Mouse (Mus musculus) lung, embryonic 16.5 days (tissue): ENCODE data around the gene Tenm3. TPM values are rescaled to one million over a fixed set of nuclear protein-coding genes. Genes with fewer than 3 reads are reported as not detected.

Experiments used
- ATAC-seq: fragments of 200-750 bp; cut with Nextera tagmentation; 2 replicates; pipeline ENCODE4 v1.8.0; 2017; ENCODE audit warnings: low read depth, mild to moderate bottlenecking, moderate library complexity
- H3K27ac ChIP-seq: fragments of 300-500 bp; sonication (generic); 2 replicates; pipeline ENCODE4 v1.5.1; 2014; ENCODE audit warnings: mild to moderate bottlenecking, control low read depth, low read length
- H3K27me3 ChIP-seq: fragments of 300-500 bp; sonication (generic); 2 replicates; pipeline ENCODE4 v1.6.1; 2014; ENCODE audit warnings: low read depth, low read length, mixed read lengths; ENCODE audit not compliant: control insufficient read depth, insufficient read depth
- H3K36me3 ChIP-seq: fragments of 300-500 bp; sonication (generic); 2 replicates; pipeline ENCODE4 v1.6.1; 2014; ENCODE audit warnings: low read length; ENCODE audit not compliant: control insufficient read depth, insufficient read depth
- H3K4me1 ChIP-seq: fragments of 300-500 bp; sonication (generic); replicated peaks from 2 replicates; pipeline ENCODE4 v1.6.1; 2014; ENCODE audit warnings: low read length, mixed read lengths; ENCODE audit not compliant: control insufficient read depth, insufficient read depth
- H3K4me2 ChIP-seq: fragments of 300-500 bp; sonication (generic); 2 replicates; pipeline ENCODE4 v1.6.1; 2014; ENCODE audit warnings: low read depth, low read length, control low read depth
- H3K4me3 ChIP-seq: fragments of 300-500 bp; sonication (generic); 2 replicates; pipeline ENCODE4 v1.5.1; 2014; ENCODE audit warnings: mild to moderate bottlenecking, low read length, control low read depth
- H3K9ac ChIP-seq: fragments of 300-500 bp; sonication (generic); 2 replicates; pipeline ENCODE4 v1.6.1; 2014; ENCODE audit warnings: low read length, control low read depth
- H3K9me3 ChIP-seq: fragments of 300-500 bp; sonication (generic); 2 replicates; pipeline ENCODE4 v1.6.1; 2016; ENCODE audit warnings: low read length; ENCODE audit not compliant: control insufficient read depth
- WGBS: fragments of 180-500 bp; shearing (Covaris S2); extraction: QIAGEN DNeasy Blood & Tissue Kit; methylation state at CpG from one replicate; pipeline ENCODE4 v1.1.7; 2014; 5-methylcytosine and 5-hydroxymethylcytosine counted together
- polyA plus RNA-seq: library from polyadenylated mRNA; unstranded; fragments of >200 nt; fragmentation: Nextera tagmentation; extraction: Ambion mirVana; gene quantifications from 2 replicates; pipeline ENCODE4 v1.2.1, GENCODE M21; 2015

The Tenm3 gene
- polyA plus RNA-seq, 1 experiment from 2014 or later, result 4.1 TPM

DNA sequence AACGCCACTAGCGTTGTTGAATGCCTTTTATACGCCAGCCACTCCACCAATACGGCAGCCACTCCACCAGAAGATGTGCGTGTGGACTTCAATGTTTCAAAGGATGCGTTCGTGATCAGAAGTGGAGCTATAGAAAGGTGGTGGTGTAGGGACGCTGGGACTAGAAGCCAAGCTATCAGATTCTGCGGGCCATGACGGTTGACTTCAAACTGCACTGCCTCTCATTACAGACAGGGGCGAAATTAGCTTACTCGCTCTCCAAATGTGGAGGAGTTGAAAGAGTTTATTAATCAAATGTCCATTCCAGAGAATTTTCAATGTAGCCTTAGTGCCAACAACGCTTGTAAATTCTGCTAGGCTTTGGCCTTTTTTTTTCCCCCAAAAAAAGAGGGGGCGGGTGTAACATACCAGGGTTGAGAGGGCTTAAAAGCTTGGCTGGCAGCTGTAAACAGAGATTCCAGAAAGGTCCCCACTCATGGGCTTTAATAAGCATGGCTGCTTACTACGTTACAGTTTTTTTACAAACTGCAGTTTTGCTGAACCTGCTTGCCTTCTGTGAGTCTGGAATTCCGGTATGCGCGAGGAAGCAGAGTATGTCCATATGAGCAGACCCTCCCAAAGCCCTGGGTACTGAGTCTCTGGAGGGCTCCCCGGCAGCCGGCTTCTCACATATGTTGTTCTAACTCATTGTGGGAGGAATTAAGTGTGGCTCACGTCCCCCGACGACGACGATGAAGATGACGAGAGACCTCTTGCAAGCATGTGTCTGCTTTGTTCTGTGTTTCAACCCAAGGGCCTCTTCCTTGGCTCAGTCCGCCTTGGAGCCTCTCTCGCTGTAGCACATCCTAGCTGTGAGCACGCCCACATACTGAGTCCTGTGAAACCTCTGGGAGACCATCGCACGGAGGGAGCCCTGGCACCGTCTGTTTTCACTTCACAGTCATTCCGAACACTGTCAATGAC lies 361.8 kb downstream of the Tenm3 start:
- 59% methylated on average over 33 of the region's 33 CpGs for WGBS
- Histone ChIP-seq H3K4me3 (peak overlapping the region; percentile 13; the same call in 1 of the 2 replicates), H3K27me3 (no peaks in the 10 kb centered on the region), H3K9me3 (no peaks in the 10 kb centered on the region), H3K27ac (peak overlapping the region; percentile 22; the same call in 1 of the 2 replicates), H3K4me2 (peak overlapping the region; percentile 10; the same call in 1 of the 2 replicates), H3K9ac (no peak overlapping the region), H3K36me3 (no peaks in the 10 kb centered on the region), H3K4me1 (no peaks in the 10 kb centered on the region)
- peak; percentile 72 for ATAC-seq

- WGBS, result 70% methylated on average over 8 of the region's 8 CpGs
- ATAC-seq, result no peak
- Histone ChIP-seq H3K36me3 (no peaks in the 10 kb centered on the region), H3K9me3 (no peaks in the 10 kb centered on the region), H3K4me3 (no peak overlapping the region), H3K27me3 (no peaks in the 10 kb centered on the region), H3K4me1 (no peaks in the 10 kb centered on the region), H3K9ac (no peak overlapping the region), H3K27ac (no peak overlapping the region), H3K4me2 (no peak overlapping the region)
Measured at GRCm38 (mm10) chr8:48477371-48477935, 366.3 kb downstream of the Tenm3 start.

- H3K36me3 ChIP-seq, result no peaks in the 10 kb centered on the region
- no peak for ATAC-seq
- H3K27me3 ChIP-seq, result no peaks in the 10 kb centered on the region
- H3K4me3 ChIP-seq, result no peak overlapping the region
- WGBS, result 42% methylated on average over 1 of the region's 1 CpGs
- no peak overlapping the region for H3K4me2 ChIP-seq
- no peak overlapping the region for H3K9ac ChIP-seq
- H3K27ac ChIP-seq, result no peak overlapping the region
- H3K4me1 ChIP-seq, result no peaks in the 10 kb centered on the region
- H3K9me3 ChIP-seq, result no peaks in the 10 kb centered on the region
Measured at GRCm38 (mm10) chr8:48476896-48477295, 366.9 kb downstream of the Tenm3 start.

DNA sequence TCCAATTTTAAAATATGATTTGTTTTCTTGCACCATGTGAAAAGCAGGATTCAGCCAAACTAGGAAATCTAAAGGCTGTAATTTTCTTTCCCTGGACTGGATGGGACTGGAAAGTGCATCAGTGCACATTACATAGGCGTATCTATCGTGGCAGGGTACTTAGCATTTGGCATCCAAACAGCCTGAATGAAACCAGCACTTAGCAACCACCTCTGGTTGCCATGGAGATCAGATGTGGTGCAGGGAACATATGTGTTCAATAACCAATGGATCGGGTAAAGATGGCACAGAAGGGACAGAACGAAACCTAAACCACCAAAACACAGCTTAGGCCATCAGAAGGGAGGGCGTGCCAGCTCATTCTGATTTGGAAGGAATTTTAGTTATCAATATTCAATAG lies 376.1 kb downstream of the Tenm3 start:
- no peak overlapping the region for H3K27ac ChIP-seq
- H3K4me1 ChIP-seq, result no peaks in the 10 kb centered on the region
- H3K27me3 ChIP-seq, result no peaks in the 10 kb centered on the region
- no peak overlapping the region for H3K4me2 ChIP-seq
- WGBS, result 79% methylated on average over 5 of the region's 5 CpGs
- H3K9ac ChIP-seq, result no peak overlapping the region
- no peaks in the 10 kb centered on the region for H3K9me3 ChIP-seq
- H3K4me3 ChIP-seq, result no peak overlapping the region
- ATAC-seq, result no peak
- no peaks in the 10 kb centered on the region for H3K36me3 ChIP-seq

DNA sequence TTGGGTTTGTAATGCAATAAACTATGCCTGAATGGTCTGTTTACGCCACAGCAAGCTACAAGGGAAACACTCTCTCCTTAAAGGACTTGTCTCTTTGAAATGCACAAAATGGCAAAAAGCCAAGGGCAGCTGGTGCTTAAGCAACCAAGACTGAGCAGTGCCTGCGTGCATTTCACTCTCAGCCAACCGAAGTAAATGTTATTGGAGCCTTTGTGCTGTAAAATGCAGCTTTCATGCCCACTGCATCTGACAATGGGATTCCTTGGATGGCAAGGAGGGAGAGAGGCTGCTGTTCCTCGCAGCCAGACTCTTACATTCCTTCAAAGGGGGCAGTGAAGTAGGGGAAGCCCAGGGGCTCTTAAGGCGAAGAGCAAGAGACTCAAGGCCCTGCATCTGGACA lies 385.4 kb downstream of the Tenm3 start:
- no peaks in the 10 kb centered on the region for H3K36me3 ChIP-seq

DNA sequence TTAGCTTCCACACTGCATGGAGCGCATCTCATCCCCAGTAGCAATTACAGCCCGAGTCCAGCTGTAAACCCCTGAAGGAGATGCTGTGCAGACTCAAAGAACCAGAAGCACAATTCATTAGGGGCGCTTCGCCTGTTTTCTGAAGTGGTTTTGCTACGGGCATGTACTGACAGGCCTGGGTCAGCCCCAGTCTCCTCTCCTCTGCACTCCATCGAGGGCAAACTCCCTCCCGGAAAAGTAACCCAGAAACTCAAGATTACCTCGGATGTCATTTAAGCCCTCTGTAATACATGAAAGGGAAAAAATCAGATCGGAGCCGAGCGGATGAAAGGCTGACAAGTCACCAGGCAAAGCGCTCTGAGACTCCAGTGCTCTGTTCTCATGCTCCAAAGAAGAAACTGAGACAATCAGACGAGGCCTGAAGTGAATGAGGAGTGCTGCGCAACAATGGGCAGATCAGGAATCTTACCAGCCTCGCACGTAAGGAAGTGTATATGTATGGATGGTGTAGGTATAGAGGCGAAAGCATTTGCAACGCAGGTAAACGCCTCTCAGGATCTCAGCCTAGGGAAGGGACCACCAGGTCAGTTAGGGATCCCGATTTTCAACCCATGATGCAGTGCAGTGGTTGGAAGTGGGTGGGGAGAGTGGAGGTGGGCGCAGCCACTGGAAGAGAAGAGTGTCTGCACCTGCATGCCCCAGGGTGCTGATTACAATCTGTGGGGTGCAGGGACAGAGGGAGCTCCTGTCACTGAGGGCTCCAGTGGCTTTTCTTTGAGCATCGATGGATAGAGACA lies 387.2 kb downstream of the Tenm3 start:
- H3K4me1 ChIP-seq, result no peaks in the 10 kb centered on the region
- no peaks in the 10 kb centered on the region for H3K27me3 ChIP-seq
- H3K4me3 ChIP-seq, result no peak overlapping the region
- 62% methylated on average over 22 of the region's 22 CpGs for WGBS
- H3K36me3 ChIP-seq, result no peaks in the 10 kb centered on the region
- no peaks in the 10 kb centered on the region for H3K9me3 ChIP-seq
- no peak for ATAC-seq
- no peak overlapping the region for H3K4me2 ChIP-seq
- H3K27ac ChIP-seq, result no peak overlapping the region
- H3K9ac ChIP-seq, result no peak overlapping the region

More for the DNA sequence above, 385.4 kb downstream of the Tenm3 start:
- Histone ChIP-seq H3K4me2 (no peak overlapping the region), H3K27ac (no peak overlapping the region), H3K4me1 (no peaks in the 10 kb centered on the region), H3K27me3 (no peaks in the 10 kb centered on the region), H3K9me3 (no peaks in the 10 kb centered on the region), H3K4me3 (no peak overlapping the region), H3K9ac (no peak overlapping the region)
- 26% methylated on average over 5 of the region's 5 CpGs for WGBS
- ATAC-seq, result peak; percentile 57; the same call in 1 of the 2 replicates

DNA sequence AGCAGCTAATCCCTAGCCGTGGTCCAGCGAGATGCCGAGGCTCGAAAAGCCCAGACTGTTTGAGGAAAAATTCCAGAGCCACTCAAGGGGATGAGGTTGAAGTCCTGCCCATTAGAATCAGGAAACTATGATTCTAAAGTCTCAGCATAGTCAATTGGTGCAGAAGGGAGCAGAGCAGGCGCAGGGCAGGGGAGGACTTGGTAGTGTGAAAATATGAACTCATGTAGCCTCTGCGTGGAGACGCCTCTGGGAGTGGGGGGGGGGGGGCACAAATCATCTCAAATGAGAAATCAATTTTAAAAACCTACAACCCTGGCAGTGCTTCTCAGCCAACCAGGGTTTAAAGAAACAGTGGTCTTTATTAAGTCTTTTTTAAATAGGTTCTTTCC lies 392.5 kb downstream of the Tenm3 start:
- no peak for ATAC-seq
- Histone ChIP-seq H3K4me3 (no peak overlapping the region), H3K9ac (no peak overlapping the region), H3K9me3 (no peaks in the 10 kb centered on the region), H3K4me2 (no peak overlapping the region), H3K27me3 (no peaks in the 10 kb centered on the region), H3K27ac (no peak overlapping the region), H3K4me1 (peaks cover 3% of the 10 kb centered on the region; the same call in 1 of the 2 replicates), H3K36me3 (no peaks in the 10 kb centered on the region)
- WGBS, result 33% methylated on average over 7 of the region's 7 CpGs

GRCm38 (mm10) chr8:48450397-48451246 lies 393.1 kb downstream of the Tenm3 start:
- WGBS, result 54% methylated on average over 23 of the region's 23 CpGs
- Histone ChIP-seq H3K36me3 (no peaks in the 10 kb centered on the region), H3K27me3 (no peaks in the 10 kb centered on the region), H3K4me2 (no peak overlapping the region), H3K4me3 (no peak overlapping the region), H3K9me3 (no peaks in the 10 kb centered on the region), H3K27ac (no peak overlapping the region), H3K4me1 (peaks cover 3% of the 10 kb centered on the region; the same call in 1 of the 2 replicates), H3K9ac (no peak overlapping the region)
- no peak for ATAC-seq
